Mouse (Mus musculus) thymus, adult 18-20 months (tissue): Measurements from ENCODE around the gene Col4a1.

ENCODE experiments used
- DNase-seq, 2 experiments: peaks; one replicate each; pipeline ENCODE4 v3.0.0; 2022; ENCODE audit warnings: mixed read lengths in 2 of 2

Col4a1 gene

DNA sequence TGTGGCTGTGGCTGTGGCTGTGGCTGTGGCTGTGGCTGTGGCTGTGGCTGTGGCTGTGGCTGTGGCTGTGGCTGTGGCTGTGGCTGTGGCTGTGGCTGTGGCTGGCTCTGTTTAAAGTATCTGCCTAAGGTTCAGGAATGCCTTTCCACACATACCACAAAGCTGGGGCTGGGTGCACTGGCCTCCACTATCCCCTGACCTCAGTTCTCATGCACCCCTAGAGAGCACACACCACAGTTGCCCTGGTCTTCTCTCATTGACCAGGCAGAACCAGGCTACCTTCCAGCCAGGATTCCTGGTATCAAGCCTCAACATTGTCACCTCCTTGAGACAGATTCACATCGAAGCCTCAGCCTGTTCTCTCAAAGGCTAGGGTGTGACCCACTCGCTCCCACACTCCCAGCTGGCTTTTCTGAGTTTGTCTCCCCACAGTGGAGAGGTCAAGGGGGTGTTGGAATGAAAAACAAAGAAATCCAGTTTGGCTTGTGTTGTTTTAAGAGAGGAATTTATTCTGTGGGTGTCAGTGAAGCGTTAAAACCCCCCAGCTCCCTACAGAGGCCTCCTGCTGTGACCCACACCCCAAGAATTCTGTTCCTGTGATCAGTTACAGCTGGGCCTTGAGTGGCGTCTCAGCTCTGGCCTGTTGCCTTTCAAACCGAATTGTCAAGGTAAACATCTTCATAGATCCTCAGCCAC lies 15.2 kb upstream of the Col4a1 start:
- DNase-seq = no peak

DNA sequence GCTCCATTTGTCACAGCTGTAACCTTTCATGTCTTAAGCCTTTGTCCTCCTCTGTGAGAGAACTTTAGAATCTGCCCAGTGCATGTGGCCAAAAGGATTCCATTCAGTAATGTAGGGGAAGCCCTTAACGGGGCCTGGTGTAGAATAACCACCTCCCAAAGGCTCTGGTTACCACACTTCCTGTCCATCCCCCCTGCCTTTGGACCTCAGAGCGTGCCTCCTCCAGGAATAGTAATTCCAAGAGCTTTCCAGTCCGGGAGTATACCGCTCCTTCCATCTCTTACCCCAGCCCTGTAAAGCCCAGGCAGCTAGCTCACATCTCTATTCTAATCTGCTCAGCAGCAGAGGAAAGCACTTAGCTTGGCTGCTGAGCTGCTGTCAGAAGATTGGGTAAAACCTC lies 14.7 kb upstream of the Col4a1 start:
- DNase-seq = no peak

DNA sequence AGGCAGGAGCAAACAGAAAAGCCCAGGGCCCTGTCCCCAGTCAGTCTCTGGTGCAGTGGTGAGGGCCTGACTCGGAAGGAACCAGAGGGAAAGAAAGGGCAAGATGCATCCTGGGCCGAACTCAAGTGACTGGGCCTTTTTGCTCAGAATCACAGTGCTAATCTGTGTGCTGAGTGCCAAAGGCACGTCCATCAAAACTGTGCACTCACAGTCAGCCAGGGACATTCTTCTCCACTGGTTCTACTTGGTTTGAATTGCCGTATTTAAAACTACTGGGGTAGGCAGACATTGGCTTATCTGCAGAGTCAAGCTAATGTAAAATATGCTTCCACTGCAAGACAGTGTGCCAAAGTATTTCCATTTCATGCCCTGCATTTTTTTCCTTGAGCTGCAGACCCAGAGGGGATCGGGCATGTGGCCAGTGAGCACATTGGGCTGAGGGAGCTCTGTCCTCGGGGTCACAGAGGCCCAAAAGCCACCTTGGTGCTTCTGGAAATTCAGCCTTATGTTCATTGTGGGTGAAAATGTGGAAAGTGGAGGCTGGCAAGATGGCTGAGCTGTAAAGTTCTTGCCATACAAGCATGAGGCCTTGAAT lies 12.3 kb upstream of the Col4a1 start:
- no peak for DNase-seq

DNA sequence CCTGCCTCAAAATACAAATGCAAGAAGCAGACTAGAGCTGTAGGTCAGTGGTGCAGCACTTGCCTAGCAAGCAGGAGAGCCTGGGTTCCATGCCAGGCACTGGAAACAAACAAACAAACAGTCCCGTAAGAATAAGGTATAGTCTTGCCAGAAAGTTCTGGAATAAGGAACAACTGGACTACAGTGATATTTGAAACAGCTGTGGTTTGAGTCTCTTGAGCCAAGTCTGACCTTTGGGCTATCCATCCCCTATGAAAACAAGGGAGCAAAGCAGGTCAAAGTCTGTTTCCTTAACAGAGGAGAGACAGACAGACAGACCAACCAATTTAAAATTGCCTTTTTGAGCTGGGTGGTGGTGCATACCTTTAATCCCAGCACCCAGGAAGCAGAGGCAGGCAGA lies 11.1 kb upstream of the Col4a1 start:
- no peak for DNase-seq

DNA sequence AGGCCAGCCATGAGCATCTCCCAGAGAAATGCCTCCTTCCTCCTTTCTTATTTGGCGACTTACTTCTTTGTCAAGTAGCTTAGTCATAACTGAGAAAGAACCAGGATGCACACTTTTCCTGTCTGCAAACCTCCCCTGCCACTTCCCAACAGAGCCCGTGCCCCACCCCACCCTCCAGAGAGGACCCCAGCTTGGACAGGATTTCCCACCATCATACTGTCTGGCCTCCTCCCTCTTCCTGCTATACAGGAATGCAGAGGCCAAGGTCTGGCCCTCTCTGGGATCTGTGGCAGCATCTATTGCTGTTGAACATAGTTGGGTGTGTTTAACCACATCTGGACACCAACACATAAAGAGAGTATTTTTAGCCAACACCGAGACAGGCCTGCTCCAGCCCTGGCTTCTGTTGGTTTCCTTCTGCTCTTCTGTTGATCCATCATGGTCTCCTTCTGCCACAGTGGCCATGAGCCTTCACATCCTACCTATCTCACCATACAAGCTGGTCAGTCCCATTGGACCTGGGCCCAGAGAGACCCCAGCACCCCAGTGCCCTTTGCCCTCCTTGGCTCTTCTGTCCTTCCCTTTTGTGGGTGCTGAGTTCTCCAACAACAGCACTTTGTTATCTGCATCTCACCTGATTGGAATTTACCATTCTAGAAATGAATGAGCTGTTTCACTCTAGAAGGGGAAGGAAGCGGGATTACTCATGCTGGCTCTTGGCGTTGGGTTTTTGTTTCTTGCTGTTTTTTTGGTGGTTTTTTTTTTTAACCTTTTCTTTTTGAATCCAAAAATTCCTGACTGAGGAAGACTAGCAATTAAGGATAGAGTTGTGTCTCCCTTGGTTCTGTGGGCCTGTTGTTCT lies 10.3 kb upstream of the Col4a1 start:
- no peak for DNase-seq

DNA sequence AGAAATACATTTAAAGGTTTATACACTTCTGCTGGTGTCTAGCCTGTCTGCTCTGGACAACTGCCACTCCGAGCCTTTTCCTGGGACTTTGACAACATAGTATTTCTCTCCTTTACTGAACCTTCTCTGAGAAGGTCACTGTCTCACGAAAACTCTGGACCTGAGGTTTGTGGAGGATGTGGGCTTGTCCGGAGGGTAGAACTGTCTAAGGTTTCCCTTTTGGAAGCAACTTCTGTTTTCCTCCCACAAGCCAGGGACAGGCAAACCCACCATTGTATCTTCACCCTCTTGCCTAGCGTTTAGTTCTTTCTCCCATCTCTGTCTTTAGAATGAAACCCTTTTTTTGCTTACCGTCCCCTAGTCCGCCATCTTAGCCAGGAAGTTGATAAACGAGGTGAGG lies 9.2 kb upstream of the Col4a1 start:
- no peak for DNase-seq

DNA sequence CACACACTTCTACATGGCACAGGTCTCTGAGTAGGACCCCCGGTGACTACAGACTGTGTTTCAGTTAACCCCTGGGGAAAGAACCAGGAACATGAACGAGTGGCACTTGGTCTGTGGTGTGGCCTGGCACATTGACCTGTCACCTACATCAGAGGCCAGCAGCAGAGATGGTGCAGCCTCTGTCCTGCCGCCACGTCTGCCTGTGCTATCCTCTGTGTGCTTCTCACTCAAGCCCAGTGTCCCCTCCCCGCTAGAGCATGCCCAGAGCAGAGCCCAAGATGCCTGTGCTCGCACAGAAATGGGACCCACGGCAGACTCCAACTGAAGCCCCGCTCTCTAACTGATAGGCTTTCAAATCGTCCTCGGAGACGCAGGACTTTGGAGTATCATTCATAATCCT lies 6.8 kb upstream of the Col4a1 start:
- no peak for DNase-seq

DNA sequence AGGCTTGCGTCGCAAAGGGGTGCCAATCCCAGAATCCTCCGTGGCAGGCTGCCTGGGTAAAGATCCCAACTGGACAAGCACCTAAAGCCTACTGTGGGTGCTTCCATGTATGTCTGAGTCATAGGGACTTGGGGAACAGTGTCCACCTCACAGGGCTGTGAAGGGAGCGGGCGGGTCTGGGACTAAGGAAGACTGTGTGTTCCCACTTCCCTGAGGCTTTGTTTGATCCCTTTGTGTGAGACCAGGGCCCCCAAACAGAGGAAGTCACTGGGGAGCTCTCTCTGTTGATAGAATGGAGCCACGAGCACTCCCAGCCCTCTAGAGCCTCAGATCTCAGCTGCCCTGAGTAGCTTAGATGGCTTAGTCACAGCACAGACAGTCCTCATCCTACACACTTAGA lies 3.5 kb upstream of the Col4a1 start:
- no peak for DNase-seq

DNA sequence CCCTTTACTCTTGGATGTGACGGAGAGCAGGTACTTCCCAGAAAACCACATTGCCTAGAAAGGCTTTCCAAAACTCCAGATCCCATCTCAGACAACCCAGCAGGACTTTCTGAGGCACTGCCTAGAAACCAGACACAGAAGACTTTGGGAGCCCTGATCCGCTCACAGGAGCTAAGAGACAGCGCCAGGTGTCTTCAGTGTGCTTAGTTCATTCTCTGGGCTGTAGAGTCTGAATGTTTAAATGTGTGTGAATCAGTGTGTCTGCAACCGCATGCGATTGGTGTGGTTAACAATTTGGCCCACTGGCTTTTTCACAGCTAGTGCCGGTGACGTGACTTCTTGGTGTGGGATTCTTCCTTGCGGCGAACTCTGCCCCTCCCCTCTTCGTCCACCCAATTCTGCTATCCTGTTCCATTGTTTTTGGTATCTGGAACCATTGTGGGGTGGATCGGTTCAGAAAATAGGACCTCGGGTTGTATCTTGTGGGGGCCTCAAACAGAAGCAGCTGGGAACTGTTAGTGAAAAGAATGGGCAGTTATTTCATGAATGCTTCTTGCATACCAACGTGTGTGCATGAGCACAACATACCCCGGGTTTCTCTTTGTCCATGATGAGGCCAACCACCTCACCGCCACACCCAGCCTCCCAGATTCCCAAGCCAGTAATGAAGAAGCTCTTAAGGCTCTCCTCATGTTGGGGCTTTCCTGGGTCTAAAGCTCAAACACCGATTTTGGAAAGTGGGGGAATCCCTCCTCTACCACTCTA lies 2.7 kb upstream of the Col4a1 start:
- no peak for DNase-seq

DNA sequence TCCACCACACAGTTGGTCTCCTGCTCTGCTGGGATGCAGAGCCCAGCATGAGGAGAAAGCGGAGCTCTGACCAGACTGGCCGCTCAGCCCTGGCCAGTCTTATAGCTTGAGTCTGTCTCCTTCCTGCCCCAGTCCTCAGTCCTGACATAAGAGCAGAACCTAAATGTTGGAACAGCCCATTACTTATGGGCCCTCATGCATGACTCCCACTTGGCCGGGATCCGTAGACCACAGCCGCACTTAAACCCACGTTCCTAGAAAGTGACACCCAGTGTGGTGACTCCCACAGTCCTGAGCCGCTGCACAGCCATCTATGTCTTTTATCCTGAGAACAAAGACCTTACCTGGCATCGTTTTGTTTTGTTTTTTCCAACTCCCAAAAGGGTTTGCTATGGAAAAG lies 2.0 kb upstream of the Col4a1 start:
- no peak for DNase-seq

DNA sequence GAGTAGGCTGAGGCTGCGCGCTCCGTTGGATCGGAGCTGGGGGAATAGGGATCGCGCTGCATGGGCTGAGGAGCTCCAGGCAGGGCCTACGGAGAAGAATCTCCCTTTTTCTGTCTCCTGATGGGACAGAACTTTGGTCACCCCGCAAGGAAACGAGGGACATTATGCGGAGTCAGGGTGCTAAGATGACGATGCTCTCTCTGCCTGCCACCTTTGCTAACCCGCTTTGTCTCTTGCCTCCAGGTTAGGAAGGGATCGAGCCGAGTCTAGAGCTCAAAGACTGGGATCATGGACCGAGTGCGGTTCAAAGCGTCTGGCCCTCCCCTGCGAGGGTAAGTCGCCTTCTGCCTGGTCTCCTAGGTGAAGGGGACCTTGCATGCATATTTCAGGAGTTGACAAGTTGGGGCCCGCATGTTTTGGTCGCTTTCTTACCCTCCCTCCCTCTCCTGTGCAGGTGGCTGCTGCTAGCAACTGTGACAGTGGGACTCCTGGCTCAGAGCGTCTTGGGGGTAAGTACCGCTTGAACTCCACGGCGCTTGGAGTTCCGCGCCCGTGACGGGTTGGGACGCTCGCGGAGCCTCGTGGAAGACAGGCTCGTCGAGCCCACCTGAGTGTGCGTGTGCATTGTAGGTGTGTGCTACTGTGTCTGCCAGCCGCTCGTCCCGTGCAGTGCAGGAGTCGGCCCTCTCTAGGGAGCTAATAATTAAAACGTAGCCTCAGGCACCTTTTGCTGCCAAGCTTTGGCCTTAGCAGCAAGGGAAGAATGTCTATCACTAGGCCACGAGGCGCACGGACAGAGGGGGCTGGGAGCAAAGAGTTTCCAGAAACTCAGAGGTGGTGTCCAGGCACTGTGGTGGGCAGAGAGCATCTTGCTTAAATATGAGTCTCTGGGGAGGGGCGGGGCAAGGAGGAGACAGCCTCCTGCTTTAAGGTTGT lies 818 bp upstream of the Col4a1 start:
- DNase-seq = no peak

DNA sequence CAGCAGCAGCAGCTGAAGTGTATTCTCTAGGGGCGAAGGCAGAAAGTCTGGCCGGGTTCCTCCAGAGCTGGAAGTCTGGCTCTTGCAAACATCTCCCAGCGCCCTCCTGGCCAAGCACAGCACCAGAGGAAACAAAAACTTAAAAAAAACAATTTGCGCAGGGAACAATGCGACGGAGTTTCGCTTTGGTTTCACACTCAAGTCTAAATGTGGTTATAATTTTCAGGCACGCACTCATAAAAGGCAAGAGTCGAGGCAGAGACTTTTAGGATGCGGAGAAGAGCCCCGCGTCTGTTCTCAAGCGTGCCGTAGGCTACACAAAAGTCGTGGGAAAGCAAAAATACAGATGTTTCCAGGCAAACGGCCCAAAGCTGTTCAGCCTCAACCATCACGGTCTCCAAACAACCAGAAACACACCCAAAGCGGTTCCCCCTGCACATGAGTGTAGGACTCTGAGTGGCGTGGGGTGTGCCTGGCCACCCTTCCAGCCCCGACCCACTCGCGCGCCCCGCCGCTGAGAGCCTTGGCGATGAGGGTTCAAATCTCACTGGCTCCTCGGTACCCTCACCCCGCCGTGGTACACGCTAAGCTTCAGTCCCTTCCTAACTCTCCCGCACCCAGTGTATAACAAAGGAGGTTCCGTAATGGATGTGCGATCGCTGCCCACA lies 811 bp downstream of the Col4a1 start:
- DNase-seq = no peak

DNA sequence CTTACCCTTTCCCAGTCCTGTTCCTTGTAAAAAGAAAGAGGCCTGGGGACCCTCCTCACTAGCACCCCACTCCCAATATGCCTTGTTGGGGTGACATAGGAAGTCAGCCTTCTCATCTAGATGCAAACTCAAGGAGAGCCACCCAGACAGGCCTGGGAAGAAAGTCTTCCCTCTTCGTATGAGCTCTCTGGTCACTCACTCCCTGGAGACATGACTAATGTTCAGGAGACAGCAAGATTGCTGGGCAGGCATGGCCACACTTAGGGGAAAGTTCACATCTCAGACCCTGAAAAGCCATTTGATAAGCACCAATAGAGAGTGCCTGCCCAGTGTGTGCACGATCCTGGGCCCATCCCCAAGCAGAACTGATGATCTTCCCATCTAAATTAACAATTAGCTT lies 2.6 kb downstream of the Col4a1 start:
- no peak for DNase-seq

DNA sequence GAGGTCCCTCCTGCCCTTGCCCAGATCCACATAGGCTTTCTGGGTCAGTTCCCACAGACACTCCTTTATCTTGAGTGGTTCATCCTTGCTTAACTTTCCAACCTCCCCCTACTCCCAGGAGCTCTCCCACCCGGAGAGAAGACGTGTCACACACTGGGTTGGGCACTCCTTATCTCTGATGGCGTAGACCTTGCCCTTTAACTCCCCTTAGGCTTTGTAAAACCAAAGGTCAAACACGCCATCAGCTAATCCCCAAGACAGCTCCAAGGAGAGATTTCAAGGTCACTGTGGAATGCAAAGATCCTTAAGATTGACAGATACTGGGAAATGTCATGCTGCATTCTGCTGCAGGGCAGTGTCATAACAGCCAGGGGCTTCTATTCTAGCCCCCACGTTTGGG lies 3.4 kb downstream of the Col4a1 start:
- no peak for DNase-seq

DNA sequence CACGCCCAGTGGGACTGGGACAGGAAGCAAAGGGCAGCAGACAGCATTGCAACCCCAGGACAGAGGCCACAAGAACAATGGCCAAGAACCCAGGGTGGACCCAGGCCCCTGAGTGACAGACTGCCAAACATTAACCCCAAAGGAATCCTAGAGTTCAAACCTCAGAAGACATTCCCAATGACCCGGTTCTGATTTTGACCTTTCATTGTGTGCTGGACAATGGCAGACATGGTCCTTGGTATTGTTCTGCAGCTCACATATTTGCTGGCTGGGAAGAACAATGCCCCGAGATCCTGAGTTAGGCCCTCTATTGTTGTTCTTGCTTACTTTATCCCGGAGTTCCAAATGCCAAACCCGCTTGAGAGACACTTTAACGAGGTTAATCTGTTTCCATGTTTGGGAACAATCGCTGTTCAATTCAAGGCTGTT lies 4.0 kb downstream of the Col4a1 start:
- DNase-seq = no peak

DNA sequence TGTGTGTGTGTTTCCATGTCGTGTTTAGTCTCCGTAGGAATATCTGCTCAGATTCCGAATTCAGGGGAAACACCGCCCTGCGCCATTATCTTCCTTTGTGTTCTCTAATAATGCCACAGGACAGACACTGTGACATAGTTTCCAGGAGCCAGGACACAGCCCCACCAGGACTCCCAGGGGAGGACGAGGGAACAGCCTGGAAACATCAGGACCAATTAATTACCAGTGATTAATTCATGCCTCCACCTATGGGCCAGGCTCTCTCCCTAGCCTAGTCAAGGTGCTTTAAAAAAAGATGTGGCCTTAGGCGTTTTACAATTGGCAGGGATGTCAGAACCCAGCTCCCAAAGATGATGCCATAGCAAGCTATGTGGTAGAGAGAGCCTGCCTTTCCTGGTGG lies 5.2 kb downstream of the Col4a1 start:
- no peak for DNase-seq

DNA sequence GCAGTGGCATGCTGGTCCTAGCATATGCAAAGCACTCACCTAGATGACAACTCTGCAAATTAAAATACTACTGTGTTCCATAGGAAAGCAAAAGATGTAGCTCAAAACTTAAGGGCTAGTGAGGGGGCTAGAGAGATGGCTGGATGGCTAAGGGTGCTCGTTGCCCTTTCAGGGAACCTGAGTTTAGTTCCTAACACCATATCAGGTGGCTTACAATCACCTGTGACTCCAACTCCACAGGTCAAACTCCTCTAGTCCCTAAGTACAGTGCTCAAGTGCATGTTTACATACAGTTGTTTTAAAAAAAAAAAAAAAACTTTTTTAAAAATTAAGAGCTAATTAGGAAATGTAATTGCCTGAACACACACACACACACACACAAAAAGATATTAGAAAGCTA lies 7.1 kb downstream of the Col4a1 start:
- no peak for DNase-seq

DNA sequence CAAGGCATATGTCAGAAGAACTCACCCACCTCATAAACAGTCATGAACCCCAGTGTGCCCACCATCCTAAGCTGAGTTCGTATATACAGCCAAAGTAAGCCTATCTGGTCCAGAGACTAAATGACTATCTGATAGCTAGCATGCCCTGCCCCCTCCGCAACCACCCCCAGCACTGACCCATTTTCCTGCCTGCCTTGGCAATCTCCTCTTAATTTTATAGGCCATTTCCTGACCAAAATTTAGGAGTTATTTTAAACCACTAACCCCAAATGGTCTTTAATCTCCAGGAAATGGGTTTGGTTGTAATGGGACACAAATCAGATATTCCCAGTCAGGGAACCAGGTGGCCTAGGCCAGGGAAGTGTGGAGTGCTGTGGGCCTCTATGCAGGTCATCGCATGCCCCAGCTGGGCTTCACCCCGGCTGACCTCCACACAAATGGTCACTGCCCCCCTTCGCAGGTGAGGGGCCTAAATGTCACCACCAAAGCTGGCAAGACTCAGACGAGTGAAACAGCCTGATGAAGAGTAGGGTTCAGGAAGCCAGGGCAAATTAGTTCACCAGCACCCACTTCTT lies 8.5 kb downstream of the Col4a1 start:
- no peak for DNase-seq

DNA sequence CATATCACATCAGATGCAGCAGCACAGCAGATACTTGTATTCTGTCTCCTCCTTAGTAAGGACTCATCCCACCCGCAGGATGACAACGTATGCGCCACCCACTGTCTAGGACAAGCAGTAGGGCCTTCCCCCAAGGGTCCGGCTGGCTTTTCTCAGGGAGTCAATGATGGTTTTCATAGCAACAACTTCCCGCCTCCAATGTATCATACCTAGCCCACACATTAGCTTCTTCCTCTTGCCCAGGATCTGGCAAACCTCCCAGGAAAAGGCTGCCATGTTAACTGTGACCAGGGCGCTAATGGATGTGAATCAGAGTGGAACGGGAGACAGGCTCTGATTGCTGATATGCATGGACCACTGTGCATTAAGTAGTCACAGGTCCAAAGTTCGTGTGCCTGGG lies 12.2 kb downstream of the Col4a1 start:
- no peak for DNase-seq

DNA sequence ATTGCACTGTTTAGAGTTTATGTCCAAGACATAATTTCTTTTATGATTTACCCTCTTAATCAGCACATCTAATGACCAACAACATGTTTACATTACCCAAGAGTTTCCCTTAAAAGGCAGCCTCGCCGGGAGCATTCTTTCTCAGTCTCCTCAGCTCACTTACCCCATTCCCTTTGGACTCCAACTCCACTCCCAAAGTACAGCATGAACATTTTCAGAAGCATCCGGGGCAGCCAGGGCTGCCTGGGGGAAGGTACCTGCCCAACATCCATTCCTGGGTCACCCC lies 13.4 kb downstream of the Col4a1 start:
- no peak for DNase-seq

DNA sequence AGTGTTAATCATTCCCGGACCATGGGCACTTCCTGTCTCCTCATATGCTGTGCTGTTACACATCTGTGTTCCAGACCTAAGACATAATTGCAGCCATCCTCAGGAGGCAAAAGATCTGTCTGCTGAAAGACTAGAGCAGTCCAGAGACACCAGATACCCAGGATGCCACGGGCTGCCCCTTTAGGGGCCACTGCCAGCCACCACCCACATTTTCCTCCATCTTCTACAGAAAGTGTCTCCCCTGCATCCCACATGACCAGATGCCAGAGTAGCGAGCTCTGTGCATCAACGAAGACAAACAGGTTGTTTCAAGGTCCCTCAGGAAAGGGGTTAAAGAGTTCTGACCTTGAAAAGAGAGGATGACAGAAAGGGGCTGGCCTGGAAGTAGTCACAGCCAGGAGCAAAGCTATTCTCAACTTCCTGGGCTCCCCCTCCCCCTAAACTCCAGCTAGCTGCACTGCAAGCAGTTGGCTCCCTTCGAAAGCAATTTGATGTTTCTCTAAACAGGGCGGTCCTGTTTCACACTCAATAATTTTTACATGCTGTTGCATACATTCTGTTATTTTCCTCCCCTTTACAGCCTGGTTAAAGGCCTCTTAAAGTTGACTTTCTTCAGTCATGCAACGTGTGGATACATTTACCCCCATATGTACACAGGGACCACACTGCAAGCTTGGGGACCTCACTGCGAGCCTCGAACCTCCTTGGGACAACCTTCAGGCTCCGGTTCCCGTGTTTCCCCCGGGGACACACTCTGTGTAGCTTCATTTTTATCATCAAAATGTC lies 13.9 kb downstream of the Col4a1 start:
- DNase-seq = no peak
